Mouse (Mus musculus): Measurements from ENCODE around the gene Zfp109.
A peak's percentile ranks its signal among the peaks of the same experiment; 100 is the strongest.

Zfp109 gene

GRCm38 (mm10) chr7:24207488-24208261 is 29.7 kb downstream of the Zfp109 start:
- peak; percentile 13 for DNase-seq (ENCODE audit: low read depth)

GRCm38 (mm10) chr7:24196961-24197360 is 40.4 kb downstream of the Zfp109 start:
- no peak for DNase-seq (ENCODE audit: low read depth)

GRCm38 (mm10) chr7:24193157-24193556 is 44.2 kb downstream of the Zfp109 start:
- no peak for DNase-seq (ENCODE audit: low read depth)

- no peak for DNase-seq (ENCODE audit: low read depth)
These were observed 46.0 kb downstream of the Zfp109 start for GRCm38 (mm10) chr7:24191361-24191760.

GRCm38 (mm10) chr7:24189571-24189944 is 47.8 kb downstream of the Zfp109 start:
- no peak for DNase-seq (ENCODE audit: low read depth)

- no peak for DNase-seq (ENCODE audit: low read depth)
These were observed 48.3 kb downstream of the Zfp109 start for GRCm38 (mm10) chr7:24188901-24189570.

- DNase-seq (ENCODE audit: low read depth), result no peak
These were observed 49.7 kb downstream of the Zfp109 start for GRCm38 (mm10) chr7:24187611-24188010.
